Mouse (Mus musculus): Measurements from ENCODE around the gene Klra3. TPM values are rescaled to one million over a fixed set of nuclear protein-coding genes. Genes with fewer than 3 reads are reported as not detected.
"Not testable (repeated sequence)": the region's sequence is repeated elsewhere in the genome, so short reads cannot be mapped to it uniquely, and the experiment has no call there.

The Klra3 gene
- not detected in 2 replicates for polyA plus RNA-seq (2012)

DNA sequence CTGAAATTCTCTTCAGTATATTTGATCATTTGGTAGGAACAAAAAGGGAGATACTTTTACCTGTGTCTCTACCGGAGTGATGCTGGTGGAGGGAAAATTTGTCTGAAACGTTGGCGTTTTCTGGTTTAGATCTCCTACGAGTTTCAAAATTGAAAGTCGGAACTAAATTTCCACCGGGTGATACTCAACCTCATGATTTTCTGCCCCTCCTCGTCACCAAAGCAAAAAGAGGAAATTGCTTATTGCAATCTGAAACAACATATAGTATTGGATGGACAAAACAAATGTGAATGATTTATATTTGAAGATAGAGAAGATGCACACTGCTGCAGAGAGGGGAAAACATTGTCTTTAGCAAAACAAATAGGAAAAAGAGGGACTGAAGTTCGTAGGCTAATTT is at the start of gene Klra3:
Klra3 (minus strand) TSS at position 164 of the 400 bp plus-strand sequence.
- TF ChIP-seq GATA1 (IDR thresholded peaks at IDR 0.05; ENCODE audit: low read length): no peak

DNA sequence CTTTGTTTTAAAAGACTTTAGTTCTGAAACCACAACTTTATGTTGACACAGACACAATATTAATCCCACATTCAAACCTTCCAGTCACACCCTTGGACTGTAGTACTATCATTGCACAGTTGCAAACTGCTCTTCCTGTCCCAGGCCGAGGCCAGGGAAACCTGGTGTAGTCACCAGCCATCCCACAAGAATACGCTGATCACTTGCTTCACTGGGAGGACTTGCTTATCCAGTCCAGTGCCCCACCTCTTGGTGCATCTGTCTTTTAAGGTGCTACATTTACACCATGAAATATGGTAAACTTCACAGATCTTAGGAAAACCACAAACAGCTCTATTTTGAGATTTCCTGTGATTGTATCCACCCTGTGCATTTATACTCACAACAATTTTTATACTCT is 49.4 kb upstream of the Klra3 start, which contains the start of gene Klra1:
Klra1 (minus strand) TSS at position 125 of the 400 bp plus-strand sequence.
- TF ChIP-seq GATA1 (IDR thresholded peaks at IDR 0.05; ENCODE audit: low read length): no peak

DNA sequence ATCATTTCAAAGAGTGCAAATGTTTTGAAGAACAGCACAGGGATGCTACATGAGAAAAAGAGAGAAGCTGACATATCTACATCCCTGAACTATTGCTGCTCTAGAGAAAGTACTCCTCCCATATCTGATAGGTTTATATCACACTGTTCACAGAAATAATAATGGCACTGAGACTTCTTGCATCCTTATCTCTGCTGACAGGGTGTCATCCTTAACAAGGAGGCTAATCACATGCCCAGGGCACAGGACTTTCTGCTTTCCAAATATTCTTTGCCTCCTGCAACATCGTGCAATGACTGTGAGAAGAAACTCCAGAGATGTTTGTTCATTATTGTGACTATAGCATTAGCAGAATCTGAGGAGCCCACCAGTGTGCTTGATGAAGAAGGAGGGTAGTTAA is 48.4 kb upstream of the Klra3 start:
- no peak for TF ChIP-seq GATA1 (IDR thresholded peaks at IDR 0.05; ENCODE audit: low read length)

DNA sequence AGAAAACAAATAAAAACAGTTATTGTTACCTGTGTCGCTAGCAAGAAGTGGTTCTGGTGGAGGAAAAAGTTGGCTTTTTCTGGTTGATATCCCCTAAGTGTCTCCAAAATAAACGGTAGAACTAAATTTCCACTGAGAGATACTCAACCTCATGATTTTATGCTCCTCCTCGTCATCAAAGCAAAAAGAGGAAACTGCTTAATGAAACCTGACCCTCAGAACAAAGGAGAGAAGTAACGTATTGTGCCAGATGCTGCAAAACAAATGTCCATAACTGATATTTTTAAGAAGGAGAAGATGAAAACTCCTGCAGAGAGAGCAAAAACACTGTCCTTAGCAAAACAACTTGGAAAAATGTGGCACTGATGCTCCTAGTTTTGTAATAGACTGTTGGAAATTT is 45.0 kb upstream of the Klra3 start:
- no peak for TF ChIP-seq GATA1 (IDR thresholded peaks at IDR 0.05; ENCODE audit: low read length)

DNA sequence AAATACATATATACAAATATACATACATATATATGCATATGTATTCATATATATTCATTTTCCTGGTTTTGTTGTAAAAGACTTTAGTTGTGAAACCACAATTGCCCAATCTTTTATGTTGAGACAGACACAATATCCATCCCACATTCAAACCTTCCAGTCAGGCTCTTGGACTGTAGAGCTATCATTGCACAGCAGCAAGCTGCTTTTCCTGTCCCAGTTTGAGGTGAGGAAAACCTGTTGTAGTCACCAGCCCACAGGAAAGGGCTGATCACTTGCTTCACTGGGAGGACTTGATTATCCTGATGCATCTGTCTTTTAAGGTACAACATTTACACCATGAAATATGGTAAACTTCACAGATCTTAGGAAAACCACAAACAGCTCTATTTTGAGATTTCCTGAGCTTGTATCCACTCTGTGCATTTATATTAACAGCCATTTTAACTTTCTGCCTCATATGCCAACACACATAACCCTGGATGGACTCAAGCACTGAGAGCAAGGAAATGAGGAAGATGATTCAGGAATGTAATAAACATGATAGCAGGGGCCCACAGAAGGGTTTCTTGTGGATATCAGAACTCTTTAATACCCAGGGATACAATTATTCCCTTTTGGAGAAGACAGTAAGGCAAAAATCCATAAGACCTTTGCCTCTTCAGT is 49.3 kb downstream of the Klra3 start:
- TF ChIP-seq GATA1 (IDR thresholded peaks at IDR 0.05; ENCODE audit: low read length): no peak

DNA sequence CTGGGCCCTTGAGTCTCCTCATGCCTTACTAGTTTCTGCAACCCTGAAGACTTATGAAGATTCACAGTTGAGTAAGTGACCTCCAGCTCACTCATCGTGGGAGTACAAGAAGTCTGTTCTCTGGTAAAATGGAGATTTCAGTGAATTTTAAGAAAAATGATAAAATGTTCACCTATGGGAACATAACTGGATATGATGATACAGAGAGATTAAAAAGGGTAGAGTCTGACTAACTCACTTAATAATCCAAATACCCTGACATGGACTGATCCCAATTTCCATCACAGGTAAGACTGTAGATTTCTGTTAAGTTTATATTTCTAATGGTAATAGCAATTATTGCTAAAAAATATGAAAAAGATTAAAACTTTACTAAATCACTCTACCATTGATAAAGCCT is 55.5 kb downstream of the Klra3 start, which contains the start of gene Klra10:
Klra10 (minus strand) TSS at position 101 of the 400 bp plus-strand sequence.
- TF ChIP-seq GATA1 (IDR thresholded peaks at IDR 0.05; ENCODE audit: low read length): not testable (repeated sequence)

Other genes with a start within 250 kb of the Klra3 start
- not detected in 2 replicates for gene Klra8, start 207.7 kb downstream of the Klra3 start, polyA plus RNA-seq (2012)
- gene Klra9, start 144.5 kb downstream of the Klra3 start, polyA plus RNA-seq (2012): not detected in 2 replicates
- gene Klra7, start 104.3 kb downstream of the Klra3 start, polyA plus RNA-seq (2012): not detected in 2 replicates
- not detected in 2 replicates for gene Klra10, start 55.6 kb downstream of the Klra3 start, polyA plus RNA-seq (2012)
- not detected in 2 replicates for gene Klra1, start 49.3 kb upstream of the Klra3 start, polyA plus RNA-seq (2012)

Data from G1E-ER4 (cell line).